Mouse (Mus musculus) brain, adult 10 weeks (tissue): ENCODE measurements around the gene Gnat3. TPM values are rescaled to one million over a fixed set of nuclear protein-coding genes. Genes with fewer than 3 reads are reported as not detected.

ENCODE experiments used
- polyA plus RNA-seq: library from polyadenylated mRNA; stranded (reverse); fragments of 350-450 nt; fragmentation: Illumina TruSeq; extraction: RNeasy Lipid Tissue Mini Kit (QIAGEN cat#74804); gene quantifications from one replicate; pipeline ENCODE4 v1.2.3, GENCODE M21; 2015; ENCODE audit warnings: low read depth, low replicate concordance

The Gnat3 gene
- polyA plus RNA-seq = not detected

GRCm38 (mm10) chr5:17962249-17962648 is at the start of gene Gnat3:
Gene Gnat3, plus strand, starts transcription at chr5:17962549.

Other genes with a start within 250 kb of the Gnat3 start
- 1.8 TPM for gene Cd36, start 73.7 kb upstream of the Gnat3 start, polyA plus RNA-seq